Mouse (Mus musculus) hindbrain, embryonic 12.5 days (tissue): ENCODE data around the gene Dgkg. TPM values are rescaled to one million over a fixed set of nuclear protein-coding genes. Genes with fewer than 3 reads are reported as not detected.

Source experiments
- ATAC-seq: fragments of 200-750 bp; cut with Nextera tagmentation; 2 replicates; pipeline ENCODE4 v1.8.0; 2017; ENCODE audit warnings: moderate TSS enrichment; ENCODE audit not compliant: low FRiP score
- H3K27ac ChIP-seq: fragments of 300-500 bp; sonication (generic); 2 replicates; pipeline ENCODE4 v1.5.1; 2016; ENCODE audit warnings: mild to moderate bottlenecking
- H3K27me3 ChIP-seq: fragments of 300-500 bp; sonication (generic); 2 replicates; pipeline ENCODE4 v1.6.1; 2016; ENCODE audit warnings: mild to moderate bottlenecking
- H3K36me3 ChIP-seq: fragments of 300-500 bp; sonication (generic); 2 replicates; pipeline ENCODE4 v1.6.1; 2016; ENCODE audit warnings: mild to moderate bottlenecking
- H3K4me1 ChIP-seq: fragments of 300-500 bp; sonication (generic); 2 replicates; pipeline ENCODE4 v1.6.1; 2016
- H3K4me2 ChIP-seq: fragments of 300-500 bp; sonication (generic); replicated peaks from 2 replicates; pipeline ENCODE4 v1.6.1; 2016; ENCODE audit warnings: mild to moderate bottlenecking
- H3K4me3 ChIP-seq: fragments of 300-500 bp; sonication (generic); 2 replicates; pipeline ENCODE4 v1.5.1; 2016; ENCODE audit warnings: mild to moderate bottlenecking
- H3K9ac ChIP-seq: fragments of 300-500 bp; sonication (generic); 2 replicates; pipeline ENCODE4 v1.6.1; 2016; ENCODE audit warnings: mild to moderate bottlenecking, moderate library complexity
- H3K9me3 ChIP-seq: fragments of 300-500 bp; sonication (generic); replicated peaks from 2 replicates; pipeline ENCODE4 v1.6.1; 2016; ENCODE audit warnings: mild to moderate bottlenecking
- WGBS: fragments of 180-500 bp; shearing (Covaris S2); methylation state at CpG from one replicate; pipeline ENCODE4 v1.1.7; 2016; 5-methylcytosine and 5-hydroxymethylcytosine counted together
- polyA plus RNA-seq: library from polyadenylated mRNA; unstranded; fragments of >200 nt; fragmentation: Nextera tagmentation; extraction: Ambion mirVana; gene quantifications from 2 replicates; pipeline ENCODE4 v1.2.1, GENCODE M21; 2016

Gene Dgkg
- polyA plus RNA-seq, 1 experiment from 2014 or later, result 0.17 TPM

GRCm38 (mm10) chr16:22613186-22614073 is 43.6 kb downstream of the Dgkg start:
- ATAC-seq, result no peak
- H3K36me3 ChIP-seq, result no peaks in the 10 kb centered on the region
- H3K9me3 ChIP-seq, result no peaks in the 10 kb centered on the region
- H3K4me1 ChIP-seq, result no peaks in the 10 kb centered on the region
- no peak overlapping the region for H3K27ac ChIP-seq
- 0 out of 2 replicates have a peak, but pooled peaks cover 2% of the 10 kb centered on the region for H3K27me3 ChIP-seq
- no peak overlapping the region for H3K4me2 ChIP-seq
- no peak overlapping the region for H3K9ac ChIP-seq
- WGBS, result 73% methylated on average over 9 of the region's 9 CpGs
- no peak overlapping the region for H3K4me3 ChIP-seq

GRCm38 (mm10) chr16:22608046-22608445 is 49.0 kb downstream of the Dgkg start:
- no peaks in the 10 kb centered on the region for H3K4me1 ChIP-seq
- H3K27me3 ChIP-seq, result 0 out of 2 replicates have a peak, but pooled peaks cover 2% of the 10 kb centered on the region
- WGBS, result 33% methylated on average over 6 of the region's 6 CpGs
- no peaks in the 10 kb centered on the region for H3K9me3 ChIP-seq
- H3K4me2 ChIP-seq, result no peak overlapping the region
- ATAC-seq, result no peak
- H3K4me3 ChIP-seq, result no peak overlapping the region
- H3K9ac ChIP-seq, result no peak overlapping the region
- no peaks in the 10 kb centered on the region for H3K36me3 ChIP-seq
- no peak overlapping the region for H3K27ac ChIP-seq

- H3K27me3 ChIP-seq, result 0 out of 2 replicates have a peak, but pooled peaks cover 2% of the 10 kb centered on the region
- no peaks in the 10 kb centered on the region for H3K36me3 ChIP-seq
- WGBS, result 89% methylated on average over 4 of the region's 4 CpGs
- no peak overlapping the region for H3K4me3 ChIP-seq
- H3K4me2 ChIP-seq, result no peak overlapping the region
- H3K9ac ChIP-seq, result no peak overlapping the region
- H3K4me1 ChIP-seq, result no peaks in the 10 kb centered on the region
- no peak overlapping the region for H3K27ac ChIP-seq
- no peaks in the 10 kb centered on the region for H3K9me3 ChIP-seq
- no peak for ATAC-seq
Observed at GRCm38 (mm10) chr16:22606989-22607388, 50.0 kb downstream of the Dgkg start.

GRCm38 (mm10) chr16:22602399-22602798 is 54.6 kb downstream of the Dgkg start:
- no peaks in the 10 kb centered on the region for H3K4me1 ChIP-seq
- no peak overlapping the region for H3K4me3 ChIP-seq
- WGBS, result 86% methylated on average over 9 of the region's 9 CpGs
- H3K27ac ChIP-seq, result no peak overlapping the region
- H3K9me3 ChIP-seq, result no peaks in the 10 kb centered on the region
- no peak overlapping the region for H3K9ac ChIP-seq
- no peaks in the 10 kb centered on the region for H3K27me3 ChIP-seq
- H3K36me3 ChIP-seq, result no peaks in the 10 kb centered on the region
- H3K4me2 ChIP-seq, result no peak overlapping the region
- no peak for ATAC-seq

GRCm38 (mm10) chr16:22601756-22602155 is 55.3 kb downstream of the Dgkg start:
- ATAC-seq, result no peak
- Histone ChIP-seq H3K9me3 (no peaks in the 10 kb centered on the region), H3K4me3 (no peak overlapping the region), H3K4me2 (no peak overlapping the region), H3K36me3 (no peaks in the 10 kb centered on the region), H3K9ac (no peak overlapping the region), H3K27me3 (no peaks in the 10 kb centered on the region), H3K4me1 (no peaks in the 10 kb centered on the region), H3K27ac (no peak overlapping the region)
- 83% methylated on average over 3 of the region's 3 CpGs for WGBS

- Histone ChIP-seq H3K4me1 (no peaks in the 10 kb centered on the region), H3K9me3 (no peaks in the 10 kb centered on the region), H3K27me3 (no peaks in the 10 kb centered on the region), H3K9ac (no peak overlapping the region), H3K4me2 (no peak overlapping the region), H3K4me3 (no peak overlapping the region), H3K27ac (no peak overlapping the region), H3K36me3 (no peaks in the 10 kb centered on the region)
- no peak for ATAC-seq
- WGBS, result 94% methylated on average over 4 of the region's 4 CpGs
Observed at GRCm38 (mm10) chr16:22600108-22600699, 56.8 kb downstream of the Dgkg start.

GRCm38 (mm10) chr16:22598741-22599140 is 58.3 kb downstream of the Dgkg start:
- no peak for ATAC-seq
- Histone ChIP-seq H3K9me3 (no peaks in the 10 kb centered on the region), H3K27me3 (no peaks in the 10 kb centered on the region), H3K9ac (no peak overlapping the region), H3K27ac (no peak overlapping the region), H3K36me3 (no peaks in the 10 kb centered on the region), H3K4me3 (no peak overlapping the region), H3K4me2 (no peak overlapping the region), H3K4me1 (no peaks in the 10 kb centered on the region)
- 87% methylated on average over 6 of the region's 6 CpGs for WGBS

GRCm38 (mm10) chr16:22596394-22596793 is 60.6 kb downstream of the Dgkg start:
- WGBS, result 78% methylated on average over 1 of the region's 1 CpGs
- Histone ChIP-seq H3K27ac (no peak overlapping the region), H3K4me2 (no peak overlapping the region), H3K36me3 (no peaks in the 10 kb centered on the region), H3K9ac (no peak overlapping the region), H3K27me3 (no peaks in the 10 kb centered on the region), H3K4me1 (no peaks in the 10 kb centered on the region), H3K9me3 (no peaks in the 10 kb centered on the region), H3K4me3 (no peak overlapping the region)
- ATAC-seq, result no peak

- Histone ChIP-seq H3K9ac (no peak overlapping the region), H3K27me3 (no peaks in the 10 kb centered on the region), H3K4me2 (no peak overlapping the region), H3K27ac (no peak overlapping the region), H3K36me3 (no peaks in the 10 kb centered on the region), H3K4me1 (no peaks in the 10 kb centered on the region), H3K4me3 (no peak overlapping the region), H3K9me3 (no peaks in the 10 kb centered on the region)
- WGBS, result 86% methylated on average over 2 of the region's 2 CpGs
- no peak for ATAC-seq
Observed at GRCm38 (mm10) chr16:22593907-22594306, 63.1 kb downstream of the Dgkg start.

GRCm38 (mm10) chr16:22589619-22590018 is 67.4 kb downstream of the Dgkg start:
- Histone ChIP-seq H3K4me1 (no peaks in the 10 kb centered on the region), H3K36me3 (no peaks in the 10 kb centered on the region), H3K4me2 (no peak overlapping the region), H3K27ac (no peak overlapping the region), H3K9ac (no peak overlapping the region), H3K9me3 (no peaks in the 10 kb centered on the region), H3K4me3 (no peak overlapping the region), H3K27me3 (no peaks in the 10 kb centered on the region)
- 79% methylated on average over 5 of the region's 5 CpGs for WGBS
- no peak for ATAC-seq

- H3K27ac ChIP-seq, result no peak overlapping the region
- ATAC-seq, result no peak
- no peak overlapping the region for H3K4me2 ChIP-seq
- 89% methylated on average over 11 of the region's 11 CpGs for WGBS
- no peaks in the 10 kb centered on the region for H3K4me1 ChIP-seq
- H3K9ac ChIP-seq, result no peak overlapping the region
- no peaks in the 10 kb centered on the region for H3K36me3 ChIP-seq
- H3K9me3 ChIP-seq, result no peaks in the 10 kb centered on the region
- H3K27me3 ChIP-seq, result no peaks in the 10 kb centered on the region
- H3K4me3 ChIP-seq, result no peak overlapping the region
Observed at GRCm38 (mm10) chr16:22586151-22586836, 70.7 kb downstream of the Dgkg start.

- H3K9me3 ChIP-seq, result no peaks in the 10 kb centered on the region
- H3K27ac ChIP-seq, result no peak overlapping the region
- no peaks in the 10 kb centered on the region for H3K4me1 ChIP-seq
- no peak for ATAC-seq
- no peak overlapping the region for H3K4me2 ChIP-seq
- WGBS, result 86% methylated on average over 3 of the region's 3 CpGs
- H3K36me3 ChIP-seq, result no peaks in the 10 kb centered on the region
- no peaks in the 10 kb centered on the region for H3K27me3 ChIP-seq
- H3K4me3 ChIP-seq, result no peak overlapping the region
- H3K9ac ChIP-seq, result no peak overlapping the region
Observed at GRCm38 (mm10) chr16:22585523-22585922, 71.5 kb downstream of the Dgkg start.
